Mouse (Mus musculus) lung, postnatal 14 days (tissue): ENCODE measurements around the gene Pa2g4.
"Not testable (repeated sequence)": the region's sequence is repeated elsewhere in the genome, so short reads cannot be mapped to it uniquely, and the experiment has no call there.

Experiments
- DNase-seq: peaks from one replicate; pipeline ENCODE4 v3.0.0; 2021

Pa2g4 gene

GRCm38 (mm10) chr10:128565788-128566531 is at the start of gene Pa2g4:
Pa2g4 (minus strand) TSS chr10:128565987.
- DNase-seq = peak; percentile 97

- DNase-seq = no peak
These were observed 49.1 kb upstream of the Pa2g4 start for GRCm38 (mm10) chr10:128614934-128615333.

- not testable (repeated sequence) for DNase-seq
These were observed 48.0 kb upstream of the Pa2g4 start for GRCm38 (mm10) chr10:128613820-128614219.

GRCm38 (mm10) chr10:128613154-128613440 is 47.3 kb upstream of the Pa2g4 start:
- no peak for DNase-seq

- peak; percentile 81 for DNase-seq
These were observed 46.8 kb upstream of the Pa2g4 start for GRCm38 (mm10) chr10:128612433-128613153.

- DNase-seq = no peak
These were observed 40.7 kb upstream of the Pa2g4 start for GRCm38 (mm10) chr10:128606483-128606882.

GRCm38 (mm10) chr10:128602470-128603128 is 36.8 kb upstream of the Pa2g4 start:
- no peak for DNase-seq

GRCm38 (mm10) chr10:128601499-128601898 is 35.7 kb upstream of the Pa2g4 start:
- DNase-seq = no peak

GRCm38 (mm10) chr10:128598476-128598875 is 32.7 kb upstream of the Pa2g4 start:
- DNase-seq = no peak

GRCm38 (mm10) chr10:128592797-128593196 is 27.0 kb upstream of the Pa2g4 start:
- no peak for DNase-seq

GRCm38 (mm10) chr10:128591436-128591835 is 25.6 kb upstream of the Pa2g4 start:
- no peak for DNase-seq

GRCm38 (mm10) chr10:128590193-128590690 is 24.5 kb upstream of the Pa2g4 start:
- DNase-seq = peak; percentile 76

GRCm38 (mm10) chr10:128589464-128590192 is 23.8 kb upstream of the Pa2g4 start, which contains the start of gene Erbb3:
Erbb3 (minus strand) TSS chr10:128589652.
- peak; percentile 60 for DNase-seq

- DNase-seq = no peak
These were observed 23.1 kb upstream of the Pa2g4 start for GRCm38 (mm10) chr10:128588775-128589463.

GRCm38 (mm10) chr10:128588136-128588535 is 22.3 kb upstream of the Pa2g4 start:
- DNase-seq = no peak

- DNase-seq = no peak
These were observed 21.9 kb upstream of the Pa2g4 start for GRCm38 (mm10) chr10:128587697-128588096.

GRCm38 (mm10) chr10:128587120-128587519 is 21.3 kb upstream of the Pa2g4 start:
- no peak for DNase-seq

GRCm38 (mm10) chr10:128586546-128586945 is 20.8 kb upstream of the Pa2g4 start:
- DNase-seq = no peak

GRCm38 (mm10) chr10:128584386-128584785 is 18.6 kb upstream of the Pa2g4 start:
- DNase-seq = peak; percentile 72

GRCm38 (mm10) chr10:128583644-128584043 is 17.9 kb upstream of the Pa2g4 start:
- DNase-seq = peak; percentile 73

GRCm38 (mm10) chr10:128579731-128580130 is 13.9 kb upstream of the Pa2g4 start:
- DNase-seq = no peak

- DNase-seq = no peak
These were observed 13.5 kb upstream of the Pa2g4 start for GRCm38 (mm10) chr10:128579298-128579697.
